Mouse (Mus musculus) limb, embryonic 14.5 days (tissue): ENCODE results near the gene Lysmd2. TPM values are rescaled to one million over a fixed set of nuclear protein-coding genes. Genes with fewer than 3 reads are reported as not detected.

ENCODE experiments used
- ATAC-seq: fragments of 200-750 bp; cut with Nextera tagmentation; 2 replicates; pipeline ENCODE4 v1.8.0; 2017; ENCODE audit warnings: low read depth, moderate number of reproducible peaks, moderate TSS enrichment; ENCODE audit not compliant: low FRiP score
- DNase-seq: peaks from one replicate; pipeline ENCODE4 v3.0.0-alpha.2; 2015; ENCODE audit warnings: low spot score
- H3K27ac ChIP-seq: fragments of 300-500 bp; sonication (generic); replicated peaks from 2 replicates; pipeline ENCODE4 v1.5.1; 2014; ENCODE audit warnings: low read depth, mild to moderate bottlenecking, low read length, moderate library complexity, mixed read lengths
- H3K27me3 ChIP-seq: fragments of 300-500 bp; sonication (generic); 2 replicates; pipeline ENCODE4 v1.6.1; 2014; ENCODE audit warnings: low read length, mixed read lengths; ENCODE audit not compliant: control insufficient read depth, insufficient read depth
- H3K36me3 ChIP-seq: fragments of 300-500 bp; sonication (generic); 2 replicates; pipeline ENCODE4 v1.6.1; 2014; ENCODE audit warnings: mild to moderate bottlenecking, low read length, moderate library complexity, mixed read lengths; ENCODE audit not compliant: control insufficient read depth, insufficient read depth
- H3K4me1 ChIP-seq: fragments of 300-500 bp; sonication (generic); 2 replicates; pipeline ENCODE4 v1.6.1; 2014; ENCODE audit warnings: antibody characterized with exemption, low read length, mixed read lengths; ENCODE audit not compliant: control insufficient read depth, insufficient read depth
- H3K4me2 ChIP-seq: fragments of 300-500 bp; sonication (generic); replicated peaks from 2 replicates; pipeline ENCODE4 v1.6.1; 2014; ENCODE audit warnings: low read depth, mild to moderate bottlenecking, low read length, moderate library complexity; ENCODE audit not compliant: severe bottlenecking
- H3K4me3 ChIP-seq: fragments of 300-500 bp; sonication (generic); replicated peaks from 2 replicates; pipeline ENCODE4 v1.5.1; 2014; ENCODE audit warnings: low read length
- H3K9ac ChIP-seq: fragments of 300-500 bp; sonication (generic); 2 replicates; pipeline ENCODE4 v1.6.1; 2014; ENCODE audit warnings: mild to moderate bottlenecking, low read depth, low read length, moderate library complexity; ENCODE audit not compliant: severe bottlenecking
- H3K9me3 ChIP-seq: fragments of 300-500 bp; sonication (generic); 2 replicates; pipeline ENCODE4 v1.6.1; 2016; ENCODE audit warnings: low read length; ENCODE audit not compliant: control insufficient read depth
- POLR2A ChIP-seq: fragments of 200-500 bp; IDR thresholded peaks from 2 replicates; pipeline ENCODE4 v1.8.0; 2012; ENCODE audit warnings: inconsistent platforms, mild to moderate bottlenecking, moderate library complexity, borderline replicate concordance; ENCODE audit not compliant: insufficient read depth, insufficient read length; ENCODE audit errors: extremely low read depth
- WGBS: fragments of 180-500 bp; shearing (Covaris S2); extraction: QIAGEN DNeasy Blood & Tissue Kit; methylation state at CpG from one replicate; pipeline ENCODE4 v1.1.7; 2014; 5-methylcytosine and 5-hydroxymethylcytosine counted together
- polyA plus RNA-seq, 2 experiments: library from polyadenylated mRNA; depleted of rRNA in 1 of 2; stranded (reverse) in 1 of 2; unstranded in 1 of 2; fragments of >200 nt; fragmentation: Nextera tagmentation in 1 of 2; extraction: Ambion mirVana in 1 of 2; gene quantifications; 2 replicates each; pipeline versions ENCODE4 v1.2.1 to v1.2.3; 2012 to 2014

Lysmd2 gene
- polyA plus RNA-seq, 2 experiments = 32.8 to 54.3 TPM

GRCm38 (mm10) chr9:75626308-75626604 is 715 bp downstream of the Lysmd2 start:
- H3K4me3 ChIP-seq = peak overlapping the region; percentile 82
- ATAC-seq (no peak), DNase-seq (no peak)
- no peak for TF ChIP-seq POLR2A
- H3K36me3 ChIP-seq = no peaks in the 10 kb centered on the region
- peaks cover 9% of the 10 kb centered on the region; the same call in 1 of the 2 replicates for H3K4me1 ChIP-seq
- no peaks in the 10 kb centered on the region for H3K27me3 ChIP-seq
- peak overlapping the region; percentile 82 for H3K4me2 ChIP-seq
- H3K9me3 ChIP-seq = no peaks in the 10 kb centered on the region
- peak overlapping the region; percentile 96 for H3K9ac ChIP-seq
- under 1% methylated on average over 14 of the region's 14 CpGs for WGBS
- H3K27ac ChIP-seq = peak overlapping the region; percentile 89

- H3K27me3 ChIP-seq = no peaks in the 10 kb centered on the region
- no peak overlapping the region for H3K4me3 ChIP-seq
- ATAC-seq (no peak), DNase-seq (no peak)
- H3K36me3 ChIP-seq = no peaks in the 10 kb centered on the region
- WGBS = 85% methylated on average over 8 of the region's 8 CpGs
- TF ChIP-seq POLR2A = no peak
- no peak overlapping the region for H3K9ac ChIP-seq
- H3K4me2 ChIP-seq = no peak overlapping the region
- H3K27ac ChIP-seq = no peak overlapping the region
- H3K9me3 ChIP-seq = no peaks in the 10 kb centered on the region
- H3K4me1 ChIP-seq = peaks cover 12% of the 10 kb centered on the region; the same call in 1 of the 2 replicates
Observed at GRCm38 (mm10) chr9:75630823-75631454, 5.4 kb downstream of the Lysmd2 start.

GRCm38 (mm10) chr9:75632111-75632510 is 6.6 kb downstream of the Lysmd2 start:
- Histone ChIP-seq H3K4me1 (peaks cover 8% of the 10 kb centered on the region; the same call in 1 of the 2 replicates), H3K36me3 (peaks cover 2% of the 10 kb centered on the region; the same call in 1 of the 2 replicates), H3K4me2 (no peak overlapping the region), H3K4me3 (no peak overlapping the region), H3K9ac (0 out of 2 replicates have a peak overlapping the region, but pooled peaks have one; percentile 25), H3K27ac (no peak overlapping the region), H3K9me3 (no peaks in the 10 kb centered on the region), H3K27me3 (no peaks in the 10 kb centered on the region)
- DNase-seq = no peak
- peak; percentile 41; the same call in 1 of the 2 replicates for ATAC-seq
- no peak for TF ChIP-seq POLR2A
- WGBS = 38% methylated on average over 10 of the region's 10 CpGs

- ATAC-seq (no peak), DNase-seq (peak; percentile 16)
- H3K27me3 ChIP-seq = no peaks in the 10 kb centered on the region
- H3K27ac ChIP-seq = no peak overlapping the region
- no peak overlapping the region for H3K4me3 ChIP-seq
- no peak for TF ChIP-seq POLR2A
- 53% methylated on average over 1 of the region's 1 CpGs for WGBS
- no peak overlapping the region for H3K4me2 ChIP-seq
- no peak overlapping the region for H3K9ac ChIP-seq
- peaks cover 8% of the 10 kb centered on the region; the same call in 1 of the 2 replicates for H3K4me1 ChIP-seq
- H3K36me3 ChIP-seq = peaks cover 6% of the 10 kb centered on the region
- no peaks in the 10 kb centered on the region for H3K9me3 ChIP-seq
Observed at GRCm38 (mm10) chr9:75632902-75633301, 7.4 kb downstream of the Lysmd2 start.

- H3K4me1 ChIP-seq = peaks cover 8% of the 10 kb centered on the region; the same call in 1 of the 2 replicates
- H3K27me3 ChIP-seq = no peaks in the 10 kb centered on the region
- no peak overlapping the region for H3K4me3 ChIP-seq
- no peak overlapping the region for H3K4me2 ChIP-seq
- no peak overlapping the region for H3K27ac ChIP-seq
- TF ChIP-seq POLR2A = no peak
- no peak for ATAC-seq
- H3K36me3 ChIP-seq = peaks cover 8% of the 10 kb centered on the region
- H3K9ac ChIP-seq = no peak overlapping the region
- 71% methylated on average over 8 of the region's 8 CpGs for WGBS
- DNase-seq = no peak
- H3K9me3 ChIP-seq = no peaks in the 10 kb centered on the region
Observed at GRCm38 (mm10) chr9:75633603-75634002, 8.1 kb downstream of the Lysmd2 start.
